Mouse (Mus musculus): ENCODE measurements around the gene Nccrp1. TPM values are rescaled to one million over a fixed set of nuclear protein-coding genes. Genes with fewer than 3 reads are reported as not detected.
A peak's percentile ranks its signal among the peaks of the same experiment; 100 is the strongest.

Gene Nccrp1
- 1.1 and 2.1 TPM in 2 replicates for polyA plus RNA-seq (2012; rRNA removed)

DNA sequence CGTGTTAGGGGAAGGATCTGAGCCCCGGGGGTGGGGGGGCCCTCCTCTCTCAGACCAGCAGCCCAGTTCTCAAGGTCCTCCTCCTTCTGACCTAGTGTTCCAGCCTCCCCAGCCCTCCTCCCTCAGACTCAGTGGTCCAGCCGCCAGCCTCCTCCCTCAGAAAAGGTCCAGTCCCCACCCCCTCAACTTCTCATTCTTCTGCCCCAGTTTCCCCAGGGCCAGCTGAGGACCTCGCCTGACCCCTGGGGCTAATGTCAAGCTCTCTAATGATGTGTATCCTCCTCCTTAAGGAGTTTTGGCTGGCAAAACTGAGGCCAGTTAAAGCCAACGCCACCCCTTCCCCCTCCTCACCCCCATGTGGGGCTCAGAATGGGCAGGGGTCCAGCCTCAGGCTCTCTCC, at the start of gene Nccrp1:
Nccrp1 (minus strand) TSS at position 101 of the 400 bp plus-strand sequence.
- DNase-seq (ENCODE audit: extremely low spot score in 1 of 2, low spot score in 1 of 2): no peak

DNA sequence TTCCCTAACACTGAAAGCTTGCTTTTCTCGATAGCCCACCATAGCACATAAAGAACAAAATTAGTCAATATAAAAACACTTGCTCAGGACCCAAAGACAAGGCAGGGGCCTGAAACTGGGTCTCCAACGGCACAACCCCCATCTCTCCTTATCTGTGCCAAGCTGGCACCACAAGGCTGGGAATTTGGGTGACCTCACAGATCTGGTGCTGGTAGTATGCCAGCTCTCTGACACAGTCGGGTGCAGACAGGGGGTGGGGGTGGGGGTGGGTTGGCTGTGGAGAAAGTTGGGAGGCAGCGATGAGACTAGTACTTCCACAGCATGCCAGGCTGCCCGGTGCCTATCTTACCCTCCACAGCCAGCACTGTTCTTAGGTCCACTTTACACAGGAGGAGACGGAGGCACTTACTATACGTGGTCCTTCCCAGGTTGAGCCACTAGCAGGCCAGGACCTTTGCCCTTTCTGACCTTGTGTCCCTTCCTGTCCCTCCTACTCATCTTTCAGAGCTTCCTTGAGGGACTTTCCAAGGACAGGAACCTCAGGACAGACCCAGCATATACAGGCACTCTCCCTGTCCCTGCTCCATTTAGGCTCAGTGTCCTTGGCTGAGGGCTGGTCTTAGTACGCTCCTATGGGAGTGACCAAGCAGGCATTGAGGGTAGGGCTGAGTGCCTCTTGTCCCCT, 48.8 kb upstream of the Nccrp1 start:
- no peak for DNase-seq (ENCODE audit: extremely low spot score in 1 of 2, low spot score in 1 of 2)

DNA sequence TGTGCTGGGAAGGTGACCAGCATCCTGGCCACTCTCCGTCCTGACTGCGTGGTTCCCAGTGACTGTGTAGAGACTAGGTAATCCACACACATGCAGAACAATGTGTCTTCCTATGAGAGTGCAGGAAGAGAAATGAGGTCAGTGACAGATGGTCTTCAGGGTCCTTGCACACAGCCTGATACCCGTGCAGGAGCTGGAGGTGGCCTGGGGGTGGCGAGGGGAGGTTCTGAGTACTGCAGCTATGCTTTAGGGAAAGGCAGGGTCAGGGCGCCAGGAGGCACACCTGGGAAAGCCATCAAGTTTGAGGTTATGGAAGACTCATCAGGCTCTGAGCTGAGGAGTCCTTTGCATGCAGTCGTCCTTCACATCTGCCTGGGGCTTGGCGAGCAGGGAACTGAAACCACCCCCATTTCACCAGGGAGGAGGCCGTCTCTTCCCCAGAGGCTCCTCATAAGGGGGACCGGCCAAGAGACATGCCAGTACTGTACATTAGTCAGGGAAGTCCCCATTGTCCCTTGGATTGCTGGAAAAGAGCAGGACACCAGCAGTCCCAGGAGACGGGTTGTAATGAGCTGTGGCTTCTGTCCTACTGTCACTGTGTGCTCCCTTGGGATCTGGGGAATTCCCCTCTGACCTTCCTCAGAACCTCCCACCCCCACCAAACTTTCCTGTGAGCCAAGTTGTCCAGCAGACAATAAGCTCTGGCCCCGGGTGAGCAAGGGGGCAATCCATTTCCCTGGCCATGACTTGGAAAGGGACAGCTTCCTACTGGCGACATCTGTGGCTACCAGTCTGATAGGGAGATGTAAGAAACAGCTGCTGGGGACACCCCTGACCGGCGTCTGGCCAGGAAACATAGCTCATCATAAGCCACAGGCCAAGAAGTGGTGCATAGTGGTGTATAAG, 46.4 kb upstream of the Nccrp1 start:
- no peak for DNase-seq (ENCODE audit: extremely low spot score in 1 of 2, low spot score in 1 of 2)

DNA sequence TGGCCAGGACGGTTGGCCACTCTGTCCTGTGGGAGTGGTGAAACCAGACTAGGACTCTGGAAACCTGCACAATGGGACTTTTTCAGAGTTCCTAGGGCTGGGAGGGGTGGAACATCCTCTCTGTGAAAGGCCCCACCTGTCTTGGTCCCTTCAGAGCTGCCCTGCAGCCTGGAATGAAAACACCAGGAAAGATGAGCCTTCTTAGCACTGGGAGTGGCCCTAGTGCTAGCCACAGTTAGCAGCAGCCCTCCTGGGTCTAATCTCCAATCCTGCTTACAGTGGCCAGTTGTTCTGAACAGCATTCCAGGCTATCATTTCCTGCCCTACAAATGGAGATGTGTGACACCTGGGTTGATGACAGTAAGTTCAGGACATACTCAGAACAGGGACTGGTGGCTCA, 44.8 kb upstream of the Nccrp1 start:
- DNase-seq (ENCODE audit: extremely low spot score in 1 of 2, low spot score in 1 of 2): no peak

DNA sequence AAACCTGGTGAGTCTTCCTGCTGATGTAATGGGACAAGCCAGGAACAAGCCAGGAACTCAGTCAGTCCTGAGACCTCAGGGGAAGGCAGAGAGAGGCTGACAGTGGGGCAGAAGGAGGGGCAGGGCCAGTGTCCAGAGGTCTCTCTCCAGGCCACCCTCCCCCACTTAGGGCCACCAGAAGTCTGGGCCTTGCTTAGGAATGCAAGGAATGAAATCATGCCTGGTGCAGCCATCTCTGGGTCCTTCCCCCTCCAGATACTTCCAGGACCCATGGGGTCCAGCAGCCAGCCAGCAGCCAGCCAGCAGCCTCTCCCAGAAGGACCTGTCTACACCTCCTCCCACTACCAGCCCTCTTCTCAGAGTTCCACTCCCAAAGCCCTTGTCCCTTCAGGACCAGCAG, 40.6 kb upstream of the Nccrp1 start:
- no peak for DNase-seq (ENCODE audit: extremely low spot score in 1 of 2, low spot score in 1 of 2)

DNA sequence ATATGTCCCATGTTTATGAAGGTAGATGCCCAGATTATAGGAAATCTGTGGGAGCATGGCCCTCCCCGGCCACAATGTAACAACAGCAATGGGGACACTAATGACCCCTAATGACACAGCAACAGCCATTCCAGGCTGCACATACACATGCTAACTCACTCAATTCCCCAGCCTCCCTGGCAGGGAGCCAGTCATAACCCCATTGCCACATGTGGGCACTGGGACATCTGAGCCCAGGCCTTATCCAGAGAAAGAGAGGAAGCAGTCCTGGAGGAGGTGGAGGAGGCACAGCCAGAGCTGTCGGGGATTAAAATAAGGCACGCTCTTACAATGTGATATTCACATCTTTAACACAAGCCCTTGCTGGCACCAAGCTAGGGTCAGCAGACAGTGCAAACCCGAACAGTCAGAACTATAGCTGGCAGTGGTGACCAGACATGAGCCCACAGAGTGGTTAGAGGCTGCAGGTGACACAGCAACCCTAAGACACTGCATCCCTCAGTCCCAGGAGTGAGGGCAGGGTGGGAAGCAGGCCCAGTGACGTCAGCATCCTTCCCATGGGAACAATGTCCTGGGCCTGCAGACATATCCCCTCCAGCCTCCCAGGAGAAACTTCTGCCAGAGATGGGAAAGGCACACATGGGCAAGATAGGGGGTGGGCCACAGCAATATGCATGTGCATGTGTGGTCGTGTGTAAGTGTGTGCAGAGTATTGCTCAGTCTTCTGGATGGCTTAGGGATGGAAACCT, 39.8 kb upstream of the Nccrp1 start:
- no peak for DNase-seq (ENCODE audit: extremely low spot score in 1 of 2, low spot score in 1 of 2)

DNA sequence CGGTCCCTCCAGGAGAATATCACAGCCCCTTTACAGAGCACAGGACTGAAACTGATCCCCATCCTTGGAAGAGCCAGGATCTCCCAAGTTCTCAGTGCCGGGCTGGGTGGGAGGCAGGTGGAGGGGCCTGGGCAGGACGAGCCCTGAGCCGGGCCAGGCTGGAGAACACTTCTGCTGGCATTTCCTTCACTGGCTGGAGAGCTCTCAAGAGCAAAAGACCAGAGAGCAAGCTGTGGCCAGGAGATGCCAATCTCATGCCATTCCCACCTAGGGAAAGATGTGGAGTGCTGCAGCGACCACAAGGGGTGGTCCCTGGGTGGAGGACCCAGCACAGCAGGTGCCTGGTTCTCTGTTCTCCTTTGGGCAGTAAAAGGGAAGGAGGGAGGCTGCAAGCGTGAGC, 37.9 kb upstream of the Nccrp1 start:
- no peak for DNase-seq (ENCODE audit: extremely low spot score in 1 of 2, low spot score in 1 of 2)

DNA sequence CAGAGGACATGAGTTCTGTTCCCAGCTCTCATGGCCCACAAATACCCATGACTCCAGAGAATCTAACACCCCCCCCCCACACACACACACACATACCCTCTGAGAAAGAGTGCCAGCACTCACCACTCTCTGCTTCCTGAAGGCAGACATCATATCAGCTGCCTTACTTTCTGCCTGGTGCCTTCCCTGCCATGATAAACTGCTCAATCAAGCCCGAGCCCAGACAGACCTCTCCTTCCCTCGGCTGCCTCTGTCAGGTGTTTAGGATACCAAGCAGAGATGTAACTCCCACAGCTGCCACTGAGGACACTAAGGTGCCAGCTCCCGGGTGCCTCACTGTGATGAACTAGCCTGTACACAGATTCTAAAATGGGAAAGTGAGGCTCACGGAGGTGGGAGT, 37.4 kb upstream of the Nccrp1 start:
- no peak for DNase-seq (ENCODE audit: extremely low spot score in 1 of 2, low spot score in 1 of 2)

DNA sequence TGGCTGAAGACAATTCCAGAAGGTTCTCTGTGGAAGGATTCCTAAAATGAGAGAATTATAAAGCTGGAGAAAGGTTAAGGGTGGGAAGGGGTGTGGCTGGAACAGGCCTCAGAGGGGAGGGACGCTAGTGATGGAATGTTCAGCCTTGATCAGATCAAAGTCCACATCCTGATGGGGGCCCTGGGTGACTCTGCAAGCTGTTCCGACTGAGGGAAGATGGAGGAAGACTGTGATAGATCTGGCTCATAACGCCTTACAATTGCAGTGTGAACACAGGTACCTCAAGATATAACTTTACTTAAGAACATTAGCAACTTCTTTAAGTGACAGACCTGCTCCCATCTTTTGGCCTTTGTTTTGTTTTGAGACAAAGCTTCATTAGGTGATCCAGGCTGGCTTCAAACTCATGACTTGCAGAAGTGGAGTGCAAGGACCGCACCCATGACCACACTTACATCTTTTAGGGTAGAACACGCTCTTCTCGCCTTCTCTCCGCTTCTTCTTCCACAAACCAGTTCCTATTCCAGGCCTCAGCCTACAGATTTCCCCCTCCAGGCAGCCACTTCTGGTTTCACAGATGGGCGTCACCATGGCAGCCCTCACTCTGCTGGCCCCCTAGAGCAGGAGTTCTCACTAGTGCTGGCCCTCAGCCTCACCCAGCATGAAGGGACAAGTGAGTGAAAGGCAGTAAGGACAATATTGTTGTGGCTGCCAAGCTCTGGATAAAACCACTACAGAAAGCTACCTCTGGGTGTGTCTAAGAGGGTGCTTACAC, 36.7 kb upstream of the Nccrp1 start:
- peak in 1 of 2 experiments; percentile 43 for DNase-seq (ENCODE audit: extremely low spot score in 1 of 2, low spot score in 1 of 2)

DNA sequence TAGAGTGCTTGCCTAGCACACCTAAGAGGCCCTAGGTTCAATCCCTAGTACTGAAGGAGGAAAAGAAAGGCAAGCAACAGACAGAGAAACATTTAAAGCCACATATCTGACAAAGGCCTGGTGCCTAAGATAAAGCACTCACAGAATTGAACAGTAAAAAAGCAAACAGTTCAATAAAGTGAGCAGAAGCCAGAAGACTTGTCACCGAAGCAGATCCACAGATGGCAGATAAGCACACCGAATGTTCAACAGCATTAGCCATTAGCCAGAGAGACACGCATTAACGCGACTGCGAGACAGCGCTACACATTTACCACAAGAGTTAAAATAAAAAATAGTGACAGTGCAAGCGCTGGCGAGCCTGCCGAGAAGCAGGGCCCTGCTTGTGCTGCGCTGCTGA, 35.8 kb upstream of the Nccrp1 start:
- no peak for DNase-seq (ENCODE audit: extremely low spot score in 1 of 2, low spot score in 1 of 2)

DNA sequence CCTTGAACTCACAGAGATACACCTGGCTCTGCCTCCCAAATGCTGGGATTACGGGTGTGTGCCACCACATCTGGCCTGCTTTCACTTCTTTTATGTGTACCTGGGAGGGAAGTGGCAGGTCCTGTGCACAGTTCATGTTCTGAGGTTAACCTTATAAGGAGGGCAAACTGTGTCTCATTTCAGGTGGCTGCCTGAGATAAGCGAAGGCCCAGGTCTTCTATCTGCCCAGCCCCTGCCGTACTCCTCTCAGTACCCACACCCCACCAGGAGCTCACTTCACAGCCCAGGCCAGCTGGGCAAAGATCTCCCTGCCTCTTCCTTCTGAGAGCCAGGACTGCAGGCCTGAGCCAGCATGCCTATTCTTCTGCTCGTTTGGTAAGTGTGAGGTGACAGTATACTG, 34.7 kb upstream of the Nccrp1 start:
- no peak for DNase-seq (ENCODE audit: extremely low spot score in 1 of 2, low spot score in 1 of 2)

DNA sequence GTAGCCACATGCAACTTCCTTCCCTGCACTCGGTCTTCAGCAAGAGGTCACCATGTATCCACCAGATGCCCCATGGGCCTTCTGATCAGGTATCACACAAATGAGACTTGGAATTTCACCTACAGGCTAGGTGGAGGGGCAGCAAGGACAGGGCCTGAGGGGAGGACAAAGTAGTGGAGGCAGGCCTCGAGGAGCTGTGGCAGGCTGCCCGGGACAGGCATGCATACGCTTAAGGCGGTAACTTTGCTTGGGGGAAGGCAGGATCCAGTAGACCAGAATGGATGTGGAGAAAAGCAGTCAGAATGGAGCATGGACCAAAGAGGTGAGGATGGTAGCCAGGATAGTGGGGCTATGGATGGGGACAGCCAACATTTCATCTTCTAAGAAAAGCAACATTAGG, 32.8 kb upstream of the Nccrp1 start:
- no peak for DNase-seq (ENCODE audit: extremely low spot score in 1 of 2, low spot score in 1 of 2)

DNA sequence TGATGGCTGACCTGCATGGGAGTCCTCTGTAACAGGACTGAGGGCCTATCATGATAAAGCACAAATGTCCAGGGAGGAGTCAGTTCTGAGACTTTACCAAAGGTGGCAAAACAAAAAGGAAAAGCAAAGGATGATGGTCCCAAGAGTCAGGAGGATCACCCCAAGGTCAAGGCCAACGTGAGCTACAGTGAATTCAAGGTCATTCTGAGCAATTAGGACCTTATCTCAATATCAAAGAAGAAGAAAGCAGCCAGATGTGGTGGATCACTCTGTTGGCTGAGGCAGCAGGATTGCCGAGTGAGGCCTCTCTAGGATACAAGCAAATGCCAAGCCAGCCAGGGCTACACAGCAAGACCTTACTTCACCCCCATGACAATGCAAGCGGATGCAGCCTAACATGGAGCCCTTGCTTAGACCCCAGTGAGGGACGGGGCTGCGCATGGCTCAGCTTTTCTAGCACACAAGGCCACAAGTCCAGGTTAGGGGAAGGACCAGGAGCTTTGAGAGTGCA, 31.5 kb upstream of the Nccrp1 start:
- no peak for DNase-seq (ENCODE audit: extremely low spot score in 1 of 2, low spot score in 1 of 2)

DNA sequence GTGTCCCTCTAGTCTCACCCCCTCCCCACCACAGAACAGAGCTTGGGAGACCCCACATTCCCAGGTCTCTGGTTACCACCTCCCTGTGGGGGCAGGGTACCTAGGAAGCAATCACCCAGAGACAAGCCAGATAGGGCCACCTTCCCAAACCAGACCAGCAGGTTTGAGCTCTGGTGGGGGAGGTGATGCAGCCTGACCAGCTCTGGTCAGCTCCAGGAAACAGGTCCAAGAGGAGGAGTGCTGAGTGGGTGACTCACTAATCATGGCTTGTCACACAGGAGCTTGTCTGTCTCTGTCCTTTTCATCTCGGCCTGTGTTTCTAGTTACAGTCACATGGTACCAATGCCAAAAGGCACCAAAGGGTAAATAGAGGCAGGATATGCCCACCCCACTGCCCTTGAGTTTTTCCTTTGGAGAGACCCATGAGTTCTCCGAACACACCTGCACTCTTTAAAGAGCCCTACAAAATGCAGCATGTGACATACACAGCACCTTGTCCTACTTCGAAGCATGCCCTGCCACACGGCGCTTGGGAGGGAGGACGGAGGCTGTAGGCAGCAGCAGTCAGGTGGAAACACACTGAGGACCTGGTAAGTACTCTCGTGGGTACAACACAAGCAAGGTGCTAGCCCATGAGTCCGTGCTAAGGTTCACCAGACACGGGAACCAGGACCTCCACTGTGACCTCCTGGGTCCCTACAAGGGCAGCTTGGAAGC, 30.9 kb upstream of the Nccrp1 start:
- DNase-seq (ENCODE audit: extremely low spot score in 1 of 2, low spot score in 1 of 2): no peak

DNA sequence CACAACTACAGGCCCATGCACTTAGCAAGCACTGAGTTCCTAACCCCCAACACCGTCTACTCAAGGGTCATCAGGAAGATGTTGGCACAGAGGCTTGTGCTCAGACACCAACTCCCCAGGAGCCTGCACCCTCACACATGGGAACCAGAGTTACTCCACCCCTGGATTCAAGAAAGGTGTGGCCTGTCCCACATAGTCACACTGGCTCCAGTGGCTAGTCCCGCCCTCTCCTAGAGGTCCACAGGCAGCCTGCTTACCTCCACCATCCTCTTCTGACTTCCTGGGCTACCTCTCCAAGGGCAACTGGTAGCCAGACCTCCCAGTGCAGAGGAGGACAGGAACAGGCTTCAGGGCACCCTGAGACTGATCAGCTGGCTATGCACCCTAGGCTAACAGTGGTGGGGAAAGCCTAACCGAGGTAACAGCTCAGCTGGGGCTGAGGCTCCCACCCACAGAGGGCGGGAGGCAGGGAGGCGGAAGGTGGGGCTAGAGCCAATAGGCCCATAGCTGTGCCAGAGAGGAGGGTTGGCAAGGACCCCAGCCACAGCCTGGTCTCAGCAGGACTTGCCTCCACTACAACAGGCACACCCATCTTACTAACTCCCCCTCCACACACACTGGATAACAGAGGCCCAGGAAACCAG, 29.3 kb upstream of the Nccrp1 start:
- peak in 1 of 2 experiments; percentile 46 for DNase-seq (ENCODE audit: extremely low spot score in 1 of 2, low spot score in 1 of 2)

DNA sequence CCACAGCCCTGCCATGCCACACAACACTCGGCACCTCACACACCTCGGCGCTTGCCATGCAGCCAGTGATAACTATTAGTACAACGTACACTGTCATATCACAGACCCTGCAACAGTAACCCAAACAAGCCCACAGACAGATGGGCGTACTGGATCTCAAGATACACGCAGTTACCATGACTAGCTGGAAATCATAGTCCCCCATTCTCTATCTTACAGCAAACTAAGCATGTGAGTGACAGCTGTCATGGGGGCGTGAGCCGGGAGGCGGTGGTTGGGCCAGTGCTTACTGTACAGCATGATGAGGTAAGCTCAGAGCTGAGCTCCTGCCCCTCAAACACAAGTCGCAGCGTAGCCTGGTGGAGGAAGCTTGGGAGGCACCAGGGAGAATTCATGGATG, 28.5 kb upstream of the Nccrp1 start:
- DNase-seq (ENCODE audit: extremely low spot score in 1 of 2, low spot score in 1 of 2): no peak

DNA sequence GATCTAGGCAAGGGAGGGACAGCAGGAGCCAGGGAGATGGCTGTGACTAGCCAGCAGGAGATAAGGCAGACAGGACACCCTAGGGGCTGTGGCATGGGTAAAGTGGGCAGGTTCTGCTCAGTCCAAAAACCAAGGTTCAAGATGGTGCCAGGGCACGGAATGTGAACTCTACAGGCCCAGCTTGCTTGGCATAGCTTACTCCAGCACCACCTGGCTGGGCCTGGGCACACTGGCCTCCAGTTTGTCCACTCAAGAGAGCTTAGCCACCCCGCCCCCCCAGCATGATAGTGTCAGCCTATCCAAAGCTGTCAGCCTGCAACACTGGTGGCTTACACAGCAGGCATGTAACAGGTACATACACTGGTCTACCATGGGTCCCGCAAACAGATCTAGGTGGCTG, 26.2 kb upstream of the Nccrp1 start:
- no peak for DNase-seq (ENCODE audit: extremely low spot score in 1 of 2, low spot score in 1 of 2)

DNA sequence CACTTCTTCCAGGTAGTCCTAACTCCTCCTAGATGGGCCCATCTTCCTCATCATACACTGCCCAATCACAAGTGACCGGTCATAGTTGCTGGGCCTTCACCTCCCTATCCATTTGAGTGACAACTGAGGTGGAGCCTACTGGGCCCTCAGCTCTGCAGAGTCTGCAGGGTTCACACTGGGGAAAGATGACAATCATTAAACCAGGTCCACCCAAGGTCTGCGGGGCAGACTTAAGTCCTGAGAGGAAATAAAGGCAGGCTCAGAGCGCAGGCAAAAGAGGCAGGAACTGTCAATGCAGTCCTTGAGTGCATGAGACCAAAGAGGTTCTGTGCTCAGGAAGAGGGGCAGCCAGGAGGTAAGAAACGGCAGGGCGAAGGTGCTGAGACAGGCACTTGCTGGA, 25.6 kb upstream of the Nccrp1 start:
- no peak for DNase-seq (ENCODE audit: extremely low spot score in 1 of 2, low spot score in 1 of 2)

DNA sequence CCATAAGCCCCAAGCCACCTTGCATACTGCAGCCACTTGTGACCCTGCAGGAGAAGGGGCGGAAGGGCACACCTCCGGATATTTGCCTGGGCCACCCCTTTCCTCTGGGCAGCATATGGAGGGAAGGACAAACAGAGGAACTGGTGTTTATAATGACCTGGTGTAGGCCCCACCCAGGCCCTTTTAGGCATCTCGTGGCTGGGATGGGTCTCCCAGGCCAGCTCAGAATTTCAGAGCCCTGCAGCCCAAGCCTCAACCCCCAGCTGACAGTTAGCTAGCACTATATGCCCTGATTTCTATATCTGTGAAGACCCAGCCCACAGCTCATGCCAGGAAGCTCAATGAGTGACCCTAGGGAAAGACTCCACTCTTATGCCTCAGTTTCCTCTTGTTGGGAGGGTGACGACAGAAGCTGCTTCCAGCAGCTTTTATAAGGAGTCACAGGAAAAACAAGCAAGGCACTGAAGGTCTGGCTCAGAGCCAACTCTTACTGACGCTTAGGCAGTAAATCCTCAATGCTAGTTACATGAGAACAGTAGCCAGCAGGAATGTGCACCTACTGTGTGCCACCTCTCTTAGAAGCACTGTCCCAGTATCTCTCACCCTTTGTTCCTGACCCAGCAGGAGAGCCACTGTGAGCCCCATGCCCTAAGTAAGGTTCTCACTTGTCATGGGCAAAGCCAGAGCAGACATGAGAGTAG, 24.1 kb upstream of the Nccrp1 start:
- peak in 1 of 2 experiments; percentile 31 for DNase-seq (ENCODE audit: extremely low spot score in 1 of 2, low spot score in 1 of 2)
